Comparison of ENCODE assay signal across 19 mouse cellular contexts in the genomic region with DNA sequence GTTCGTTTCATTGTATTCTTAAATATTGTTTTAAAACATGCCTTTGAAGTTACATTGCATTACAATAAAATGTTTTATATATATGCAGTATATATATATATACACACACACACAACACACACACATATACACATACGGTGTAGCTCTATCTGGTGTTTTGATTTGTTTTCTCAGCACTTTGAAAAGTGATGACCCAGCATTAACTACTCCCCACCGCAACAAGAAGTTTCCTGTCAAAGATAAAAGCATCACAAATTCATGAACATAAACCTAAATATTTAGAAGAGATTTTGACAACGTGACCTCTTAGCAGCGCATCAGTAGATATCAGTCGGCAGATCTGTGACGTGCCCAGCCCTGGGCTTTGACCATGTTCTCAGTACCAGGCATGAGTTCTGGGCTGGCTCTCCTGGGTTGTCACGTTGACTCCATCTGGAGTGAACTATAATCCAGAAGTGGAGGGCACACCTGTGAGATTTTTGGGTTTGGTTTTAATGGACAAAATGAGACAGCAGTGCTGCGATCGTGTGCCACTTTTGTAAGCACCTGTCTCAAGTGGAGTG. TPM values are rescaled to one million over a fixed set of nuclear protein-coding genes. Genes with fewer than 3 reads are reported as not detected.
"Had no signal": no experiment of that assay in that cellular context is flagged by ENCODE, and none has a peak within 500 bp of the region (broad histone marks: within the 10 kb centered on the region; RNA-seq: fewer than 3 reads in every experiment).

No protein-coding gene starts in this region.

- H3K4me3 ChIP-seq: layer of hippocampus, adult 2 months; limb, embryonic 12.5 days; liver, embryonic 13.5 days; lung, embryonic 15.5 days; midbrain, embryonic 13.5 days; neural tube, embryonic 12.5 days; stomach, embryonic 15.5 days had no signal

- H3K27ac ChIP-seq: layer of hippocampus, adult 2 months; limb, embryonic 12.5 days; liver, embryonic 13.5 days; lung, embryonic 15.5 days; macrophage; midbrain, embryonic 13.5 days; neural tube, embryonic 12.5 days; stomach, embryonic 15.5 days had no signal

- H3K36me3 ChIP-seq: limb, embryonic 12.5 days; liver, embryonic 13.5 days; lung, embryonic 15.5 days; midbrain, embryonic 13.5 days; neural tube, embryonic 12.5 days; stomach, embryonic 15.5 days had no signal

- H3K9me3 ChIP-seq: limb, embryonic 12.5 days; liver, embryonic 13.5 days; lung, embryonic 15.5 days; midbrain, embryonic 13.5 days; neural tube, embryonic 12.5 days; stomach, embryonic 15.5 days had no signal

- H3K9ac ChIP-seq: limb, embryonic 12.5 days; liver, embryonic 13.5 days; liver, postnatal 0 days; lung, embryonic 15.5 days; midbrain, embryonic 13.5 days; neural tube, embryonic 12.5 days; stomach, embryonic 15.5 days had no signal

- ATAC-seq: liver, postnatal 0 days; midbrain, embryonic 13.5 days had no signal

- DNase-seq: kidney, postnatal 10 days; kidney, postnatal 4 days; liver; liver, embryonic 13.5 days; liver, postnatal 0 days; lung, postnatal 14 days; right cerebral cortex, postnatal 4 days; spleen, adult 18-20 months; thymus, adult 2 months; thymus, postnatal 25 days had no signal

- H3K4me2 ChIP-seq: limb, embryonic 12.5 days; liver, embryonic 13.5 days; lung, embryonic 15.5 days; midbrain, embryonic 13.5 days; neural tube, embryonic 12.5 days; stomach, embryonic 15.5 days had no signal

RNA-seq across cellular contexts. Expression of a gene that starts 6.1 kb away (rescaled TPM):
- total RNA-seq: megakaryocyte-erythroid progenitor cell, adult 5-6 weeks; neutrophil, adult 5-6 weeks had no signal
- polyA plus RNA-seq: limb, embryonic 12.5 days; liver, embryonic 13.5 days; liver, postnatal 0 days; lung, embryonic 15.5 days; macrophage; midbrain, embryonic 13.5 days; neural tube, embryonic 12.5 days; stomach, embryonic 15.5 days had no signal

RNA-seq across cellular contexts. Expression of a gene that starts 20.5 kb away (rescaled TPM):
- total RNA-seq: megakaryocyte-erythroid progenitor cell, adult 5-6 weeks; neutrophil, adult 5-6 weeks had no signal
- polyA plus RNA-seq: macrophage had no signal

RNA-seq across cellular contexts. Expression of a gene that starts 42.0 kb away (rescaled TPM):
- total RNA-seq: megakaryocyte-erythroid progenitor cell, adult 5-6 weeks; neutrophil, adult 5-6 weeks had no signal
- polyA plus RNA-seq: liver, embryonic 13.5 days; liver, postnatal 0 days; macrophage; neural tube, embryonic 12.5 days had no signal
